In the genomic region with DNA sequence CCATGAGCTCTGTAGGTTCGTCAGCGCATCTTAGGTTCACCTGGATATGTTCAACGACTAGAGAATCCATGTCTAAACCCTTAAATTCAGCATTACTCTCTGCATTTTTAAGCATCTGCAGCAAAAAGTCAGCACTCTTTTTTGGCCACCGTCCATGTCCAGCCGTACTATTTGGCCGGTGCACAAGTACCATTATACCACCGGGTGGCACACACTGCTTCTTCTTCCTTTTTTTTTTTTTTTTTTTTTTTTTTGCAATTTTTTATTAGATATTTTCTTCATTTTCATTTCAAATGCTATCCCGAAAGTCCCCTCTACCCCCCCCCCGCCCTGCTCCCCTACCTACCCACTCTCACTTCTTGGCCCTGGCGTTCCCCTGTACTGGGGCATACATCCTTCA, we compare ENCODE assay signal across 15 mouse cellular contexts. TPM values are rescaled to one million over a fixed set of nuclear protein-coding genes. Genes with fewer than 3 reads are reported as not detected.
"Had no signal": no experiment of that assay in that cellular context is flagged by ENCODE, and none has a peak within 500 bp of the region (broad histone marks: within the 10 kb centered on the region; RNA-seq: fewer than 3 reads in every experiment).

No protein-coding gene starts in this region.

- H3K4me2 ChIP-seq: limb, embryonic 15.5 days; liver, embryonic 13.5 days; neural tube, embryonic 15.5 days had no signal

- H3K27ac ChIP-seq: limb, embryonic 15.5 days; liver, embryonic 13.5 days; midbrain, embryonic 10.5 days; neural tube, embryonic 15.5 days had no signal

- H3K27me3 ChIP-seq: limb, embryonic 15.5 days; liver, embryonic 13.5 days; neural tube, embryonic 15.5 days had no signal

- H3K9me3 ChIP-seq: limb, embryonic 15.5 days; liver, embryonic 13.5 days; midbrain, embryonic 10.5 days; neural tube, embryonic 15.5 days had no signal

- ATAC-seq: inflammation-experienced regulatory T-cells, adult 6 months; intestine, postnatal 0 days; liver, postnatal 0 days had no signal

- H3K9ac ChIP-seq: limb, embryonic 15.5 days; liver, embryonic 13.5 days; liver, postnatal 0 days; neural tube, embryonic 15.5 days had no signal

- H3K36me3 ChIP-seq: limb, embryonic 15.5 days; liver, embryonic 13.5 days; midbrain, embryonic 10.5 days; neural tube, embryonic 15.5 days had no signal

- H3K4me1 ChIP-seq: limb, embryonic 15.5 days; liver, embryonic 13.5 days; midbrain, embryonic 10.5 days; neural tube, embryonic 15.5 days had no signal

- DNase-seq: liver, embryonic 13.5 days; liver, postnatal 0 days; lung, postnatal 4 days; midbrain, embryonic 14.5 days; right cerebral cortex, adult 18-20 months; right cerebral cortex, postnatal 25 days; thymus, adult 18-20 months; thymus, postnatal 14 days had no signal

- H3K4me3 ChIP-seq: limb, embryonic 15.5 days; liver, embryonic 13.5 days; midbrain, embryonic 10.5 days; myocyte; neural tube, embryonic 15.5 days had no signal

RNA-seq across cellular contexts. Expression of a gene that starts 47.2 kb away (rescaled TPM):
- total RNA-seq: megakaryocyte, adult 5-6 weeks had no signal
- polyA plus RNA-seq: inflammation-experienced regulatory T-cells, adult 6 months had no signal
